Mouse (Mus musculus) mouse embryonic stem cell (cell line): ENCODE measurements around the gene Fam131a.

Experiments used
- in situ Hi-C, 2 experiments: fragments of 300-500 bp; cut with MboI; formaldehyde crosslinking; loops; 1 replicate in 1 of 2; 3 replicates in 1 of 2; pipeline ENCODE4 v1.14.3; 2019 to 2020; ENCODE audit warnings: low sequenced_read_pairs in 2 of 2, low pct_unique_long_range_greater_than_20kb in 1 of 2, mixed read lengths in 1 of 2; ENCODE audit not compliant: unreplicated experiment in 1 of 2

Gene Fam131a

GRCm38 (mm10) chr16:20692241-20692965, 638 bp upstream of the Fam131a start:
- in situ Hi-C loops = no loop called here

DNA sequence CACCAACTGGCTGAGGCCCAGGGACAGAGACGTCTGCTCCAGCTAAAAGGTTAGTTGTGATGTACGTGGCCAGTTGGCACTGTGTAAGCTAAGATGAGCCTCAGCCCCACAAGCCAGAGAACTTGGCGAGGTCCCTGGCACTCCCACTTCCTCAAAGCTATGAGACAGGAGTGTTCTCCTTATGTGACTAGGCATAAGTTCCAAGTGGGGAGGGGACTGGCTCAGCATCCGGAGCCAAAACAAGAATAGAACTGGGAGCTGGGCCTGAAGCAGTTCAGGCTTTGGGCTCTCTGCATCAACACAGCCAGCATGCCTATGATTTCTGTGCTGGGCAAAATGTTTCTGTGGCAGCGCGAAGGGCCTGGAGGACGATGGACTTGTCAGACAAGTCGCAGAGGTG, 1.7 kb downstream of the Fam131a start:
- in situ Hi-C loops = no loop called here

- in situ Hi-C loops = no loop called here
These were observed 2.7 kb downstream of the Fam131a start for GRCm38 (mm10) chr16:20695622-20696323.

DNA sequence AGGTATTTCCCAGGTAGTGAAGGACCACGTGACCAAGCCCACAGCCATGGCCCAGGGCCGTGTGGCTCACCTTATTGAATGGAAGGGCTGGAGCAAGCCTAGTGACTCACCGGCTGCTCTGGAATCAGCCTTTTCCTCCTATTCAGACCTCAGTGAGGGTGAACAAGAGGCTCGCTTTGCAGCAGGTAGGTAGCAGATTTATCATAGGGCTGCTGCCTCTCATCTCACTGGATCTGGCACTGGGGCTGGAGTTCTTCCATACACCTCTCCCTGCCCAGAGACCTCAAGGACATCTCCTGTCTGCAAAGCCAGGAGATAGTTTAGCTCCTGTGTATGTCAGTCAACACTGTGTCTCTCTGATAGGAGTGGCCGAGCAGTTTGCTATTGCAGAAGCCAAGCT, 6.2 kb downstream of the Fam131a start:
- in situ Hi-C loops = no loop called here

- in situ Hi-C loops = no loop called here
These were observed 7.0 kb downstream of the Fam131a start for GRCm38 (mm10) chr16:20700036-20700435.

- in situ Hi-C loops = no loop called here
These were observed 8.3 kb downstream of the Fam131a start for GRCm38 (mm10) chr16:20701316-20701715.

DNA sequence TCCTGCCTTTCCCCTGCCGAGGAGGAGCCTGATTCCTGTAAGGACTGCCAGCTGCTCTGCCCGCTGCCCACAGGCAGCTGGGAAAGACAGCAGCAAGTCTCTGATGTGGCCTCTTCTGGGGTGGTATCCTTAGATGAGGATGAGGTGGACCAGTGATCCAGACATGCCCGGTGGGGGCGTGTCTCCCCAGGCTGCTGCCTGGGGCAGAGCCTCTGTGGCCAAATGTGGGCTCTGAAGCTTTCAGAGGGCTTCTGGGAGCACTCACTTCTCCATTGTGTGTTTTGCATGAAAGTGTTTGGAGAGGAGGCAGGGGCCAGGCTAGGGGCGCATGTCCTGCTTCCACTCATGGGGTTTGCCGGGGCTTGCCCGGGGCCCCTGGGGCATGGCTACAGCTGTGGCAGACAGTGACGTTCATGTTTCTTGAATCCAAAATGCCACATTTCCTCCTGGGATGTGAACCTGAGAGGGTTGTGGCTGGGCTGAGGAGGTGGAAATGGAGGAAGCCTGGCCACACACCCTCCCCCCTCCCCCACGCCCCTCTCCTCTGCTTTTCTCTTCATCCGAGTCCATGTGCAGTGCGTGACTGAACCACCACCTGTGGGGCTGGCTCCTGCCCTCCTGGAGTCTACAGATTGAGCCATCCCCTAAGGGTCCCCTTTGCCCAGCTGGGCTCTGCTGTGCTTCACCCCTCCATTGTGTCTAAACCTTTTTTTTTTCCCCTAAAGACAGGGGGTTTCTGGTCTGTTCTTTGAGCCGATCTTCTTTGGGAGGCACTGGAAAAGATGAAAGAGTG, 8.9 kb downstream of the Fam131a start:
- in situ Hi-C loops = no loop called here

- in situ Hi-C loops = no loop called here
These were observed 9.5 kb downstream of the Fam131a start for GRCm38 (mm10) chr16:20702522-20702893.

- in situ Hi-C loops = no loop called here
These were observed 10.0 kb downstream of the Fam131a start for GRCm38 (mm10) chr16:20703071-20703470.

- in situ Hi-C loops = no loop called here
These were observed 10.8 kb downstream of the Fam131a start for GRCm38 (mm10) chr16:20703699-20704400.

DNA sequence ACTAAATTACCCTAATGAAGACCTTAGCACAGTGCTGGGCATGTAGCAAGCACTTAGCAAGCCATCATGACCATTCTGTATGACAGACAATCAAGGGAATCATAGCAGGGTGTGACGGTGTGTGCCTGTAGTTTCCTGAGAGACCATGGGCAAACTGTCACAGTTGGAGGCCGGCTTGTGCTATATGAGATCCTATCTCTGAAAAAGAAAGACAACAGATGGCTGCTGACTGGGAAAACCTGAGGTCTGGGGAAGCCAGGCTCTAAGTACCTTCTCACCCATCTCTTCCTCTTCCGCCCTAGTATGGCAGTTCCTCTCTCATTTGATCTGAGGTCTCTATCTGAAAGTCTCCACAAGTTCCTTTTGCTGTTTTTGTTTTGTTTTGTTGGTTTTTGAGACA, 12.7 kb downstream of the Fam131a start:
- in situ Hi-C loops = no loop called here

- in situ Hi-C loops = no loop called here
These were observed 13.5 kb downstream of the Fam131a start for GRCm38 (mm10) chr16:20706407-20707055.

DNA sequence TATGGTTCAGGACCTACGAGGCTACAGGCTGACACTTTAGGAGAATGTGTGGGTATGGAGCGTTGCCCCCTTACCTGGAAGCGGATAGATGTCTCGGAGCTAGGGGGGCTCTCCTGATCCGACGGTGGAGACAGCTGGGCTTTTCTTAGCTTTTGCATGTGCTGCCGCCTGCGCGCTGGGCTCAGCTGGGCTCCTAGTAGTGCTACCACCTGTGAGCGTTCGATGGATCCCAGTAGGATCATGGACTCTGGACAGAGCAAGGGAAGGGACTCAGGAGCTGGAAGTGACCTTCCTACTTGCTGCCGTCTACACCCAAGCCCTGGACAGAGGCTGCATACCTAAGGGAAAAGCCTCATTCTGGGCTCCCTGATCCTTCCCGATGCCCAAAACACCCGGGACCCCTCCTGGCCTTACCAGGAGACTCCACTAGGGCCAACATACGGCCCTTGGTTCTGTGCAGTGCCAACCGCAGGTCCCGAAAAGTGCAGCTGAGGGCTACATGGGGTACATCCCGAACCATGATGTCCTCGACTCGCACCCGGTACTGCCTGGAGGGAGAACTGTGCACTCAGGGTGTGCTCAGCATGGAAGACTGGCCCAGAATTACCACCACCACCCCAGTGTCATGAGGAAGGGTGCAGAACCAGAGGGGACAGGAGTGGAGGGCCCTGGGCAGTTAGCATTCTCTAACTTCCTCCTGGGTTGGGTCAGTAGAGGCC, 15.3 kb downstream of the Fam131a start:
- in situ Hi-C loops = no loop called here

GRCm38 (mm10) chr16:20708939-20709734, 16.1 kb downstream of the Fam131a start:
- in situ Hi-C loops = no loop called here

DNA sequence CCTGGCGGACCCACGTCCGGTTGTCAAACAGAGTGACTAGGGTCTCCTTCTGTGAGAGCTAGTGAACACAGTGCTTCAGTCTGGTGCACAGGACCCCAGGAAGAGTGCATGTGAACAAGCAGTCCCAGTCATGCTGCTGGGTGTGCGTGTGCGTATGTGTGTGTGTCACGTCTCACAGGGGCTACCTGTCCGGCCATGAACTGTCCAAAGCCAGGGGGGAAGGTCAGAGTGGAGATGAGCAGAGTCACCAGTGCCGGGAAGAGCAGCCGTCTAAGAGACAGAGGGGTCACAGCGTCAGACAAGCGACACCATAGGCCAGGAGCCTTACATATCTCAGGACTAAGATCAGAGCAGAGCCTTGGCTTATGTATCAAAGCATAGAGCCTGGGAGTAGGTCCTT, 17.3 kb downstream of the Fam131a start:
- in situ Hi-C loops = no loop called here

- in situ Hi-C loops = no loop called here
These were observed 17.8 kb downstream of the Fam131a start for GRCm38 (mm10) chr16:20710810-20711209.

- in situ Hi-C loops = no loop called here
These were observed 19.1 kb downstream of the Fam131a start for GRCm38 (mm10) chr16:20712190-20712589.
